Mouse (Mus musculus) embryonic fibroblast, embryonic 13.5 days (primary cell): ENCODE measurements around the gene Mrpl20.

Experiments
- CTCF ChIP-seq: IDR thresholded peaks from 2 replicates; pipeline ENCODE4 v1.5.1; 2011; ENCODE audit warnings: mild to moderate bottlenecking, control low read depth, low read length, moderate library complexity, borderline replicate concordance; ENCODE audit not compliant: insufficient read depth
- POLR2A ChIP-seq: IDR thresholded peaks from 2 replicates; pipeline ENCODE4 v1.6.1; 2011; ENCODE audit warnings: low read depth, mild to moderate bottlenecking, control low read depth, low read length, moderate library complexity

- TF ChIP-seq CTCF (no peak), POLR2A (no peak)
Measured at GRCm38 (mm10) chr4:155841651-155842270, 39.1 kb downstream of the Mrpl20 start.
